Mouse (Mus musculus) bone marrow, adult 2 months (tissue): ENCODE data around the gene Mrps6. TPM values are rescaled to one million over a fixed set of nuclear protein-coding genes. Genes with fewer than 3 reads are reported as not detected.

ENCODE experiments used
- H3K27ac ChIP-seq: fragments of 200-500 bp; 2 replicates; pipeline ENCODE4 v1.5.1; 2012; ENCODE audit warnings: low read depth, mild to moderate bottlenecking, control low read depth, inconsistent platforms, low read length; ENCODE audit not compliant: control insufficient read depth, poor library complexity, insufficient read depth
- H3K4me1 ChIP-seq: fragments of 200-500 bp; 2 replicates; pipeline ENCODE4 v1.6.1; 2011; ENCODE audit warnings: low read length; ENCODE audit not compliant: control insufficient read depth, insufficient read depth
- H3K4me3 ChIP-seq: fragments of 200-500 bp; replicated peaks from 2 replicates; pipeline ENCODE3; 2011; ENCODE audit warnings: mild to moderate bottlenecking, low read depth, low read length, control low read depth; ENCODE audit not compliant: control insufficient read depth
- CTCF ChIP-seq: fragments of 200-500 bp; IDR thresholded peaks from 2 replicates; pipeline ENCODE4 v1.5.1; 2011; ENCODE audit warnings: low read length, control low read depth; ENCODE audit not compliant: control insufficient read depth, insufficient read depth
- POLR2A ChIP-seq: fragments of 200-500 bp; IDR thresholded peaks from 2 replicates; pipeline ENCODE4 v1.6.1; 2011; ENCODE audit warnings: low read depth, mild to moderate bottlenecking, control low read depth, low read length, borderline replicate concordance; ENCODE audit not compliant: control insufficient read depth
- WGBS: fragments of 180-500 bp; shearing (Covaris S2); methylation state at CpG from one replicate; pipeline ENCODE4 v1.1.7; 2018; 5-methylcytosine and 5-hydroxymethylcytosine counted together
- polyA plus RNA-seq: library from polyadenylated mRNA; stranded (reverse); fragments of >200 nt; gene quantifications from 2 replicates; pipeline ENCODE4 v1.2.4, GENCODE M21; 2011; ENCODE audit warnings: low replicate concordance; ENCODE audit not compliant: missing spikeins, insufficient read depth, insufficient read length

Gene Mrps6
- 10.5 and 15.7 TPM in 2 replicates for polyA plus RNA-seq

- peak; percentile 94 for TF ChIP-seq POLR2A
- no peak for TF ChIP-seq CTCF
- H3K4me1 ChIP-seq: no peaks in the 10 kb centered on the region; the same call in 1 of the 2 replicates
- WGBS: under 1% methylated on average over 98 of the region's 99 CpGs
- peak within 1 kb of the TSS; percentile 86 for H3K4me3 ChIP-seq
- peak within 1 kb of the TSS; percentile 66; the same call in 1 of the 2 replicates for H3K27ac ChIP-seq
Observed at GRCm38 (mm10) chr16:92057852-92058643, at the start of gene Mrps6, which contains the start of the genes Gm49711 and Slc5a3. Mrps6 (plus strand) TSS chr16:92058270. Gm49711 (plus strand) TSS chr16:92058316. Slc5a3 (plus strand) TSS chr16:92058322.

GRCm38 (mm10) chr16:92009586-92009985, 48.5 kb upstream of the Mrps6 start:
- 89% methylated on average over 2 of the region's 2 CpGs for WGBS
- Histone ChIP-seq H3K27ac (no peak overlapping the region), H3K4me3 (no peak overlapping the region), H3K4me1 (no peaks in the 10 kb centered on the region)
- TF ChIP-seq CTCF (no peak), POLR2A (no peak)

GRCm38 (mm10) chr16:92016792-92017191, 41.3 kb upstream of the Mrps6 start:
- 35% methylated on average over 8 of the region's 8 CpGs for WGBS

GRCm38 (mm10) chr16:92019141-92020118, 38.6 kb upstream of the Mrps6 start:
- H3K27ac ChIP-seq: no peak overlapping the region; the same call in 1 of the 2 replicates

More at GRCm38 (mm10) chr16:92016792-92017191, 41.3 kb upstream of the Mrps6 start:
- Histone ChIP-seq H3K27ac (no peak overlapping the region), H3K4me3 (no peak overlapping the region), H3K4me1 (peaks cover 5% of the 10 kb centered on the region)
- TF ChIP-seq POLR2A (no peak), CTCF (no peak)

GRCm38 (mm10) chr16:92021656-92022400, 36.2 kb upstream of the Mrps6 start:
- WGBS: 58% methylated on average over 12 of the region's 12 CpGs
- H3K4me3 ChIP-seq: no peak overlapping the region
- H3K4me1 ChIP-seq: peaks cover 7% of the 10 kb centered on the region
- H3K27ac ChIP-seq: no peak overlapping the region
- TF ChIP-seq POLR2A (no peak), CTCF (no peak)

More at GRCm38 (mm10) chr16:92019141-92020118, 38.6 kb upstream of the Mrps6 start:
- under 1% methylated on average over 26 of the region's 26 CpGs for WGBS
- TF ChIP-seq POLR2A: no peak
- no peak for TF ChIP-seq CTCF
- Histone ChIP-seq H3K4me1 (peaks cover 7% of the 10 kb centered on the region), H3K4me3 (peak overlapping the region; percentile 50)

- TF ChIP-seq CTCF: no peak
- H3K4me1 ChIP-seq: peaks cover 5% of the 10 kb centered on the region
- no peak overlapping the region for H3K4me3 ChIP-seq
- whole genome bisulfite sequencing: 66% methylated on average over 20 of the region's 20 CpGs
- no peak overlapping the region; the same call in 1 of the 2 replicates for H3K27ac ChIP-seq
Observed at GRCm38 (mm10) chr16:92022494-92023283, 35.4 kb upstream of the Mrps6 start.

- TF ChIP-seq POLR2A (no peak), CTCF (no peak)
- Histone ChIP-seq H3K27ac (no peak overlapping the region), H3K4me1 (no peaks in the 10 kb centered on the region; the same call in 1 of the 2 replicates), H3K4me3 (no peak overlapping the region)
- WGBS: 78% methylated on average over 3 of the region's 3 CpGs
Observed at GRCm38 (mm10) chr16:92033286-92033685, 24.8 kb upstream of the Mrps6 start.
